Mouse (Mus musculus): ENCODE measurements around the gene D17H6S53E. TPM values are rescaled to one million over a fixed set of nuclear protein-coding genes. Genes with fewer than 3 reads are reported as not detected.
A peak's percentile ranks its signal among the peaks of the same experiment; 100 is the strongest.

The D17H6S53E gene
- total RNA-seq, 2 experiments from 2014 or later, result 25.6 to 29.3 TPM

DNA sequence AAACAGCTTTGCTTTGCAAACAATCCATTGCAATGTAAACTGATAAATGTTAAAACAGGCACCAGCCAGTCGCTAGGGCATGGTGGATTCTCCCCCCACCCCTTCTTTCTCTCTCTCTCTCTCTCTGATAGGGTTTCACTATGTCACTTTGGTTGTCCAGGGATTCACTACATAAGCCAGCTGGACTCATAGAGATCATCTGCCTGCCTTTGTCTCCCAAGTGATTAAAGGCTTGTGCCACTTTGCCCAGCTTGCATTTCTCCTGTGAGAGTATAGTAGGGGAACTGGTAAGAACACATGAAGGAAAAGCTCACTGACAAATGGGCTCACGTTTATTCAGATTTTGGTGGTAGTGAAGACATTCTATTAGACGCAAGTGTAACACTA lies 6.0 kb downstream of the D17H6S53E start:
- DNase-seq, result no peak

DNA sequence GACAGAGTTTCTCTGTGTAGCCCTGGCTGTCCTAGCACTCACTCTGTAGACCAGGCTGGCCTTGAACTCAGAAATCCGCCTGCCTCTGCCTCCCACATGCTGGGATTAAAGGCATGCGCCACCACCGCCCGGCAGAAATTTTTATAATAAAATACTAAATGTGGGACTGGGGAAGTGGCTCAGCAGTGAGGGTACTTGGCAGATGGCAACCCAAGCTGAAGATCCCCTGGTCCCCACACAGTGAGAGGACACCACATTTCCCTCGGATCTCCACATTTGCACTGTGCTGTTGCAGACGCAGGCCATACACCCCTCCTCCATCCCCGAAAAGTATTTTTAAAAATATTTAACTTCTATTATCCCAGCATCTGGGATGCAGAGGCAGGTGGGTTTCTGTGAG lies 7.3 kb downstream of the D17H6S53E start:
- no peak for DNase-seq

DNA sequence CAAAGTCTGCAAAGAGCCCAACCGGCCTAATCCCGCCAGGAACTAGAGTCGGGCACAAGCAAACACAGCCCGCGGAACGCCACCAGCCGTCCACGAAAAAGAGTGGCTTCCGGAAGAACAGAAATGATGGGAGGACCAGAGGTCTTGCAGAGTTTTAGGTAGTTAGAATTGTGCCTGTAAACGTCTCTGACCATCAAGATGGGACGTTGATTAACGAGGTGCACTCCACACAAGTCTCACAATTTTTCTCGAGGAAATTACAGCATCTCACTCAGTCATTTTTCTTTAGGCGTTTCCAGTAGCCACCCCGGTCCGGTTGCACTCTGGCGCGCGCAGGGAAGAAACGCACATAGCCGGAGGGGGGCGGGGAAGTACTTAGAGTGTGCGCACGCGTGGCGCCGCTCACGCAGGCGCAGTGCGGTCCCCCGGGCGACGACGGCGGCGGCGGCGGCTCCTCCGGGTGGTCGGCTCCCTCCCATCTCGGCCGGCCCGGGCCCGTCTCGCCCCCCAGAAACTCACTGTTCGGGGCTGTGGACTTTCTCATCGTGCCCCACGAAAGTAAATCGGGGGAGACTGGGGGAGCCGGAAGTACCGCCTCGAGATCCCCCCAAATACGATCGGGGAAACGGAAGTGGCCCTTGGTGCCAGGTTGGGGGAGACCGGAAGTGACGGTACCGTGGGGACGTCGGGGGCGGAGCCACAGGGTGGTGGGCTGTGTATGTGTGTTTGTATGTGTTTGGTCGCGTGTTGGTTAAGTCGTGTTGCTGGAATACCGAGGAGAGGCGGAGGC lies 8.8 kb downstream of the D17H6S53E start, which contains the start of gene Bag6:
Gene Bag6 (plus strand): TSS at position 378 of the 790 bp plus-strand sequence.
- DNase-seq, result peak; percentile 96

DNA sequence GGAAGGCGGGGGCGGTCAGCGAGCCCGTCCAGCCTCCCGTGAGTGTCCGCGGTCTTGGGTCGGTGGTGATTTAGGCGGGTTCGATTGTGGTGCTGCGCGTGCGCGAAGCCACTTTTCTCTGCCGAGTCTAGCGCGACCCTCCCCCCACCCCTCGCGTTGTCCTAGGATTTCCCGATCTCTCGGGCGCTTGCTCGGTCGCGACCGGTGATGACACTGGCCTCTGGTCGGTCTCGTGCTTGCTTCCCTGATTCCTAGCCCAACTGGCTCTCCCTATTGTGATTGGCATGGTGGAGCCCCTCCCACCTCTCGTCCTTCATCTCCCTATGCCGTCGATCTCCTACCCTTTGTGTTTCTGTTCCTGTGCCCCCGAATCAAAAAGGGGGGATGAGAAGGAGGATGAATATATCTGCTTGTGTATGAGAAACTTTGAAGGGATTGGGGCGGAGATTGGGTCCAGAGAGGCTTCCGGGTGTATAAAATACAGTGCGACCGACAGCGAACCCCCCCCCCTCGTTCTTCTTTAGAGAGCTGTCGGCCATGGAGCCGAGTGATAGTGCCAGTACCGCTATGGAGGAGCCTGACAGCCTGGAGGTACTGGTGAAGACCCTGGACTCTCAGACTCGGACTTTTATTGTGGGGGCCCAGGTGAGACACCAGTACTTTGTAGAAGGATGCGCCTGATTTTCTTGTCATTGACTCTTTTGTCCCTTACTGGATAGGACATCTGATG lies 9.6 kb downstream of the D17H6S53E start:
- no peak for DNase-seq

DNA sequence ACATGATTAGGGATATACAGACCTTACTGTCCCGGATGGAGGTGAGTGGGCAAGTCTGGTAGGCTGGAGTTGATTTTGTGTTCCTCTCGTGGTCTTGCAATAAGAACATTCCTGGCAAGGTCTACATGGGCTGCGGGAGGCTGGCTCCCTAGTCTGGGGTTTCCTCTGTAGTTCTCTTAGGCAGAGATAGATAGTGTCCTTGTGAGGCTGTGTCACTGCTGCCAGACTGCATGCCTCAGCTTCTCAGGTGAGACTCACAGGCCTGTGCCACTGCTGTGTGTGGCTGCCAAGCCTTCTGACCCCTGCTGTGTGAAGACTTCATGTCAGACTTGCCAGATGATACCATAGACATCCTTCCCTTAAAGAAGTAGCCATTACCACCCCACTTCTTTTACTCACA lies 13.1 kb downstream of the D17H6S53E start:
- DNase-seq, result no peak

DNA sequence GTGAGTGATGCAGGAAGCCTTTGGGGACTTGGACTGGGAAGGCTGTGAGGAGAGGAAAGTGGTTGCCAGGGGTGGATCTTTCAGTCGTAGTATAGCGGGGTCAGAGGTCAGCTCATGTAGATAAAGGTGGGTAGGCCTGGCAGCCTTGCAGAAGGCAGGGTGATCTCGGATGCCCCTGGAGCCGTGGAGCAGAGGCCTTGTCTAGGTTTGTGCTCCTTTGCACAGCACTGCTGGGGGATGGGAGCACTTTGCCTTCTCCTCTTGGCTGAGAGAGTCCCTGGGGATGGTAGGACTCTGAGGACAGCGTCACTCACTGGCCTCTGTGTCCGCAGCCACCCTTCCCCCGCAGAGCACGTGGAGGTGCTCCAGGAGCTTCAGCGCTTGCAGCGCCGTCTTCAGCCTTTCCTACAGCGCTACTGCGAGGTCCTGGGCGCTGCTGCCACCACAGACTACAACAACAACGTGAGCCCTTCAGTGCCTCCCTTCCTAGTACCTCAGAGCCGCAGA lies 14.4 kb downstream of the D17H6S53E start:
- DNase-seq, result no peak

DNA sequence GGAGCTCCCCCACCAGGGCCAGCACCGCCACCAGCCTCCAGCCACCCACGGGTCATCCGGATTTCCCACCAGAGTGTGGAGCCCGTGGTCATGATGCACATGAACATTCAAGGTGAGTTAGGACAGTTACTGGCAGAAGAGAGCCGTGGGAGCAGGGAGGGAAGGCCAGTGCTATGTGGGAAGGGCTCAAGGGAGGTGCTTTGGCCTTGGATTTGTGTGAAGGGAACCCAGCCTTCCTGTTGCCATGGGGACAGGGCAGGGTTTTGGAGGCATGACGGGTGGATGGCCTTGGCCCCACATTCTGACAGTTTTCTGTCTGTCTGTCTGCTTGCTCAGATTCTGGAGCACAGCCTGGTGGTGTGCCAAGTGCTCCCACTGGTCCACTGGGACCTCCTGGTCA lies 15.8 kb downstream of the D17H6S53E start:
- DNase-seq, result no peak

DNA sequence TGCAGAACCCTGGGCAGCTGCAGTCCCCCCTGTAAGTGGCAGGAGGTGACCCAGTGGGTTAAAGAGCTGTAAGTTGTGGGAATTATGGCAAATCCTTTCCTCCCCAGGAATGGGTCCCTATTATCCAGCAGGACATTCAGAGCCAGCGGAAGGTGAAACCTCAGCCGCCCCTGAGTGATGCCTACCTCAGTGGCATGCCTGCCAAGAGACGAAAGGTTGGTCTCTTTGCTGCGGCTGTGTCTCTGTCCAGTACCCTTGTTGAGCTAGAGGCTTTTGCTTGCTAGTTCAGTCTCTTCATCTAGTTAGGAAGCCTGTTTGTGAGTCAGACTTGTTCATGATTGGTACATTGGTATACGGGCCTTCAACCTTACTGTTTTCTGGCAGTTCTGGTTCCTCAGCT lies 20.0 kb downstream of the D17H6S53E start:
- DNase-seq, result no peak

DNA sequence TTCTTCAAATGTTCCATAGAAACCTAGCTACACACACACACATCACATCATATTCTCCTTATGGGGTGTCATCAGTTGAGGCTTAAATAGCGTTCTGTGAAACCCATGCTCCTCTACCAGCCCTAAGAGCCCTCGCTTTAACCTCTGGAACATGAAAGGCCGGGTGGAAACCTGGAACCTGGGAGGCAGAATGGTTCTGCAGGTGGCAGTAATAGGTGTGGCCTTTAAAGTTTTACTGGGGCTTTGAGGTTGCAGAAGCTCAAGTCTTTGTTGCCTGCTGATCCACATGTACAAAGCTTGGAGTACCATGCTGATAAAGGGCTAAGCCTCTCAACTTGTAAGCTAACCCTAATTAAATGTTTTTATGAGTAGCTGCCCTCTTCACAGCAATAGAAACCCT lies 21.2 kb downstream of the D17H6S53E start:
- DNase-seq, result no peak

DNA sequence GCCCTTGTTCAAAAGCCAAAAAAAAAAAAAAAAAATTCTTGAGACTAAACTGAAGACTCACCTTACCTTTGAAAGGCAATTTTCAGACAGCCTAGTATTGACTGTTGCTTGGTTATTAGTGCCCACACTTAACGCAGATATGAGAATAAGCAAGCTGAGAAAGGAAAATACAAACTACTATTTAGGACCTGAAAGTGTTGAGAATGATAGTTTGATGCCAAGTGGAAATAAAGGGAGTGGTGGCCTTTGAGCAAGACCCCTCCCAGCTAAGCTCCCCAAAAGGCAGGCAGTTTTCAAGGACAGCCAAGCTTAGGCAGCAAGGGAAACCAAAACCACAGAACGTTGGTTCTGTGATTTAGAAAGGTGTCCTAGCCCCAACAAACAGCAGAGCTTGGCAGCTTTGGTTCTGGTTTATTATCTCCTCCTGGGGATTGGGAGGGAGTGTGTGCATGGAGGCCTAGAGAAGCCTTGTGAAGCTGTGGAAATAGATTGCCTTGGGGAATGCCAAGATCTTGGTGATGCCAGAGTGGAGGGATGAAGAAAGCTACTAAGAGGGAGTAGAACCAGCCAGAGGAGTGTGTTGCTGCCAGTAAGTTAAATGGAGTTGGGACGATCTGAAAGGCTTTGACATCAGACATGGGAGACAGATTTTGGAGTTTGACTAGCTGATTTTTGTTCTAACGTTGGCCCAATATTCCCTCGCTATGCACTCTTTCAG lies 21.9 kb downstream of the D17H6S53E start:
- DNase-seq, result no peak

DNA sequence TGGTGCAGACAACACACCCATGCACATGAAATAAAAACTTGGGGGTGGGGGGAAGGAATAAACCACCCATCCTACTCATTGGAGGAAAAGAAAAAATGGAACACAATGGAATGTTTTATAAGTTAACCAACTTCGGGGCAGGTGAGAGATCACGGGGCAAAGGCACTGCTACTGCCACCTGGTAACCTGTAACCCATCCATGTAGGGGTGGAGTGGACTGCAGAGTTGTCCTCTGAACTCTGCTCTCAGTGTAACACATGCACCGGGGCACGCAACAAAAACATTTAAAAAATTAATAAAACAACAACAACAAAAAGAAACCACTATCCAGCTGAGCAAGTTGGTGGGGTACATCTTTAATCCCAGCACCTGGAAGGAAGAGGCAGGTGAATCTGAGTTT lies 25.9 kb downstream of the D17H6S53E start:
- DNase-seq, result no peak

DNA sequence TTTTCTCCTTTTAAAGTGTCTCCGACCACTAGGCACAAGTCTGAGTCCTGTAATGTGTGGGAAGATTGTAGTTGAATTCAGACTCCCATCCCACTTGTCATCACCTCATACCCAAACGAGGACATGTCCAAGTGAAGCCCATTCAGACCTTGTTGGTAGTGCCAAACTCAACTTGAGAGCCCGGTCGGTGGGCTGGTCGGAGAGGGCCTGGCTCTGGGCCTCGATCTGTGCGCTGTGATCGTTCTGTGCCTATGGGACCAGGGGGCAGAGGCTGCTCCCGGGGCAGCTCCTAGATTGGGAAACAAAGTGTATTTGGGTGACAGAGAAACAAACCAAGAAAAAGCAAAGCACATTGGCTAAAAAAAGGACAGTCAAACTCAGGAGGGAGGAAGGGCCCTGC lies 26.9 kb downstream of the D17H6S53E start:
- DNase-seq, result no peak

DNA sequence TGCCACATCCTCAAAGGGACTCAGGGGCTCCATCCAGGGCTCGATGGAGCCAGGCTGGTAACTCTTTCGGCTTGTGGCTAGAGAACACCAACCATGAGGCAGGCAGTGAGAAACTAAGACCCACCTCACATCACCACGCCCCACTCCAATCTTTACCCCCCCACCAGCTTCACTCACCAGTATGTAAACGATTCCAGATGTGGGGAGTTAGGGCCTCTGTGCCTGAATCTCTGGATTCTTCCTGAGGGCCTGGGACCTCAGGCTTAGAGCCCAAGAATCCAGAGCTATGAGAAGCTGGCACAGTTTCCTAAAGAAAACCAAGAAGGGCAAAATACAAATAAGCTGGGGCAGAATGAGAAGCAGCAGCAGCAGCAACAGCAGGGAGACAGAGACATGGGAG lies 27.8 kb downstream of the D17H6S53E start:
- DNase-seq, result no peak

DNA sequence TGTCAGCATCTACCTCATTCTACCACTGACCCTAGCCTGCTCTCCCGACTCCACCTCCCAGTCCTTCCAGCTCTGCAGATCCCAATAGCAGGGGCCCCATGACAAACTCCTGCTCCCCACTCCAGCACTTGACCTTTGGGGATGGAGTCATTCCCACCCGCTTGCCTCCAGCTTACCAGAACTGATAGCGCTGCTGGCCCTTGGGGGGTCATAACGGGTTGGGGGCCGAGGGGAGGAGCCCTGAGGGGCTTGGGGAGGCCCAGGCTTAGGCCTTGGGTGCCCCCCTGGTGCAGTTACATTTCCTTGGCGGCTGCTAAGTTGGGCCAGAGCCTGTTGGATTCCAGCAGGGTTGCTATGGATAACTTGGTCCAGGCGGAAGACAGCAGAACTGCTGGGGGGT lies 28.4 kb downstream of the D17H6S53E start:
- no peak for DNase-seq

DNA sequence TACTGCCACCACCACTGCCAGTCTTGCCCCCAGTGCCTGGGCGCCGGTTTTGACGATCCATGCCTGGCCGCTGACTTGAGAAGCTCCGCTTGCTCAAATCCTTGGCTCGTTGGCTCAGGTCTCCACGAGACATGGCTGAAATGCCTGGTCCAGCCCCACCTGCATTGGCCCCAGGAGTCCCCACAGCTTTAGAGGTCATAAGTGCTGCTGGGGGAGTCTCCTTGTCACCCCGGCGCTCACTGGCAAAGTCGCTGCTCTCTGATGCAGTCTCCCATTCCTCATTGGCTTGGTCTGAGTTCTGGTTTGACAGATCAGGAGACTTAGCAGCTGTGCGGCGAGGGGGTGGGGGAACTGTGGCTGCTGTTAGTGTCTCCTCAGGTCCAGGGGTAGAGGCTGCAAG lies 29.3 kb downstream of the D17H6S53E start:
- DNase-seq, result no peak

DNA sequence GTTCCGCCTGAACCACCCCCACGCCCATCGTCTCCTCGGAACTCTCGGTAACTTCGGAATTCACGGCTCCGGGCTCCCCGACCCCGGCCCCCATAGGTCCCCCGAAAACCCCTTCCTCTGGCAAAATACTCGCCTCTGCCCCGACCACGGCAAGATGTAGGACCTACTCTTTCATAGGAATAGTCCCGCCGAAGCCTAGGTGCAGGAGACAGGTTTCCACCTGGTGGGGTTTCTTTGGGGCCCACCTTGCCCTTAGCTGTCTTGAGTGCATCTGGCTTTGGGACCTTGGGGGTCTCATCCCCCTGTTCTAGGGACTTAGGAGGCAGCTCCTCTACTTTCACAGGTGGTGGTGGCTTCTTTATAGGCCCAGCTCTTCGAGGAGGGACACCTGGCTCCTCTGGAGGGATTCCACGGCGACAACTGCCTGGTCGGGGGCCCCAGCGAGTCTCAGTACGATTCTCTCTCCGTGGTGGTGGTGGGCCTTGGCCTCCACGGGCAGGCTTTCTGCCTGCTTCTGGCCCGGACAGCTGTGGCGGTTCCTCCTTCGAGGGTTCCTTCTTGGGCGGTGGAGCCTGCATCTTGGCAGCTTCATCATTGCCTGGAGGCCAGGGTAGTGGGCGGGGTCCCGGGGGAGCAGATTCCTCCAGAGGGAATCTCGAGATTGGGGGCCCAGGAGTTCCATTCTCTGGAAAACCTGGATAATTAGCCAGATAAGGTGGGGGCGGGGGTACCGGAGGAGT lies 30.5 kb downstream of the D17H6S53E start:
- no peak for DNase-seq

DNA sequence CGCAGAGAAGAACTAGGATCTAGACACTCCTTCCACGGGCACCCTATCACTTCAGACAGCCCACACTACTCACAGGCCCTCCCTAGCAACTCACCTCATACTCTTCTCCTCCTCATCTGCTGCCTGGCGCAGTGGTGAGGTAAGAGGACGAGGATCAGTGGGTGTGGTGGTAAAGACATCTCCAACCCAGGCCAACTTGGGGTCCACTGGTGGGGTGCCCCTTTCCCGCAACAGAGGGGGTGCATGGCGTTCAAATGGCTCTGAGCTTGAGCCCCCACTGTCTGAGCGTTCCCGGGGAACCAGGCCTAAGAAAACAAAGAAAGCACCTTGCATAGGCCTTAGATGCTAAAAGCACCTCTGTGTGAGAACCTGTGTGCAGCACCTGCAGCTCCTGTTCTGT lies 31.1 kb downstream of the D17H6S53E start:
- no peak for DNase-seq

DNA sequence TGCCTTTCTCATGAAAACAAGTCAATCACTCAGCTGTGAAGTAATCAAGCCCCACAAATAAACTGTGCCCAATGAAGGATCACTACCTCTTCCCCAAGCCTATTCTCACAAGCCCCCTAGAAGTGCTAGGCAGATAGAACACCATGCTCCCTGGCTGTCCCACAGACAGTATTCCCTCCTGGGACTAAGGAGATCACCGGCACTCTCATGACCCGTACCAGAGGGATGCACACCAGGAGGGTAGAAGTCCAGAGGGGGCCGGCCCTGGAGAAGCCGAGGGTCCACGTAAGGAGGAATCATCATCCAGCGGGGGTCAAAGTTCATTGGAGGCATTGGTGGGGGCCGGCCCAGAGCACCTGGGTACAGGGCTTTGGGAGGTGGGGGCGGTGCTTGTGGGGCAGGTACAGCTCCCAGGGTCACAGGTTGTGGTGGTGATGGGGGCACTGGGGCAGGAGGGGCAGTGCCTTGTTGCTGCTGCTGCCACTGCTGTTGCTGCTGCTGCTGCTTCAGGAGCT lies 31.5 kb downstream of the D17H6S53E start:
- DNase-seq, result no peak

DNA sequence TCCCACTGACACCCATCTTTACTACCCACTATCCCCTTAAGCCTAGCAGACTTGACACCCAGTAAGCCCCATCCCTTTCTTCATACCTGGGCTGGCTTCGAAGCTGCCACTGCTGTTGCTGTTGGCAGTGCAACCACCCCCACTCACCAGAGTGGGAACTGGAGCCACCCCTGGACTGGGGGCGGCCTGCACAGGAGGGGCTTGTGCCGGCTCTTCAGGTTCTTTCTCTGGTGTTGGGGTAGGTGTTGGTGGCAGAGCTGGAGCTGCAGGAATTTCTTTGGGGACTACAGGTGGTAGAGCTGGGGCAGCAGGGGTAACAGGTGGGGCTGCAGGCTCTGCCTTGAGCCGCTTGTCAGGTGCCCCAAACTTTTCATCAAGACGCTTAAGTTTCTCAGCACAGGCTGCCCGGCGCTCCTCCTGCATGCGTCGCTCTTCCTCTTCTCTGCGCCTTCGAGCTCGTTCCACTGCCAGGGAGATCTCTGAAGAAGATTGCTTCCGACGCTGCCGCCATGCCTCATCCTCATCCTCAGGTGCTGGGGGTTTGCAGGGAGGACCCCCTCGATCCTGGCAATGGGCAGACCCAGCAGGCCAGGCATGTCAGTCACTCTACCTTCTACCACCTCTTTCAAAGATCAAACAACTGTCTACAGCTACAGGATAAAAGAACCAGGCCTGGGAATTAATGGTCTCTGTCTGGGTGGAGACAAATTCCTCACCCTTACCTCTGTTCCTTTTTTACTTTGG lies 32.8 kb downstream of the D17H6S53E start:
- DNase-seq, result no peak

DNA sequence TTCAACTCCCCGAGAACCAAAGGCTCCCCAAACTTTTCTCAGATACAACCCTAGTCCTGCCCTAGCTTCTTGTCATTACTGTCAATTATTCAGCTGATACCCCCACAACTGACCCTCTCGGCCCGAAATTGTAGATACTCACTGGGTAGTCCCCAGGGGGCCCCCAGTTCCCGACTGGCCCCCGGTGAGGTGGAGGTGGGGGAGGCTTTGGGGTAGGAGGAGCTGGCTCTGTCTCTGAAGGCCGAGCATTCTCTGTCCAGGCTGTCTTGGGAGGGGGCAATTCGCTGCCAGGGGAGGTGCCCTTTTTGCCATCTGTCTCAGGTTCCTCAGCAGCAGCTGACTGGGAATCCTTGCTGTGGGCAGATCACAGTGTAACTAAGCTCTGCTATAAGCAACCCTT lies 33.5 kb downstream of the D17H6S53E start:
- no peak for DNase-seq

DNA sequence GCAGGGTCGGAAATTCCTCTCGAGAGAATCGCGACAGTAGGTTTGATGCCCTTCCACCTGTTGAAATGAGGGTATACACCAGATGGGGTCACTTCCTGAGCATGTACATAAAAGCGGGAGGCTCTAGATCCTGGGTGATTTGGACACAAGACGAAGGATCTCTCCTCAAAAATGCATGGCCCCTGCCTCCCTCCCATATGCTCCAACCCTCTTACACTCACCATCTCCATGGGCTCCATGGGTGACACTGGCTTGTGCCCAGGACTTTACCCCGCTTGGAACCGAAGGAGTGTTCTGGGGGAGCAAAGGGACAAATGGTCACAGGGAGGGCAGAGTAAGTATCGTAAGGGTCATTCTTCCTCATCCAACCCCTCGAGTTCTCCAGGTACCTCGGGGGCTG lies 35.2 kb downstream of the D17H6S53E start:
- no peak for DNase-seq

DNA sequence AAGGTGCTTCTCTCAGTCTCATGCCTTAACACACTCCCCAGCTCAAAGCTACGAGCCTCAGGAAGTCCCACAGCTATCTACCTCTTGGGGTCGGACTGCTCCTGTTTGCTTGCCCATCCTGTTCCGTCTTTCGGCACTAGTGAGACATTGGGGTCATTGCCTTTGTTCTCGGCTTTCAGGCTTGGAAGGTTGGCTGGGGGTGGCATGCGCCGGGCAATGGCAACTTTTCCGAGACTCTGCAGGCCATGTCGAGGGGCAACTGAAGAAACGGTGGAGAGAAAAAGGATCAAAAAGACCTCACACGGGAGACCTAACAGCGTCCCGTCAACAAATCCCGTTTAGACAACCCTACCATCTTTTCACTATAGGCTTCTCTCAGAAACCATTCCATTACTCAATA lies 35.9 kb downstream of the D17H6S53E start:
- DNase-seq, result no peak
